Mouse (Mus musculus) ovary, adult 2 months (tissue): ENCODE results near the gene Olfr1170. TPM values are rescaled to one million over a fixed set of nuclear protein-coding genes. Genes with fewer than 3 reads are reported as not detected.

Experiments
- polyA plus RNA-seq: library from polyadenylated mRNA; depleted of rRNA; stranded (reverse); fragments of >200 nt; gene quantifications from 2 replicates; pipeline ENCODE4 v1.2.3, GENCODE M21; 2012; rRNA removed

The Olfr1170 gene
- polyA plus RNA-seq = not detected in 2 replicates

GRCm38 (mm10) chr2:88228234-88228633, at the start of gene Olfr1170:
Gene Olfr1170, minus strand, starts transcription at chr2:88228334.

GRCm38 (mm10) chr2:88181580-88181979, 46.6 kb downstream of the Olfr1170 start, which contains the start of gene Olfr1168:
Gene Olfr1168, plus strand, starts transcription at chr2:88181880.

Other genes with a start within 250 kb of the Olfr1170 start
- gene Olfr1158, start 238.2 kb downstream of the Olfr1170 start, polyA plus RNA-seq = not detected in 2 replicates
- not detected in 2 replicates for gene Olfr1160, start 220.1 kb downstream of the Olfr1170 start, polyA plus RNA-seq
- not detected in 2 replicates for gene Olfr1161, start 205.6 kb downstream of the Olfr1170 start, polyA plus RNA-seq
- not detected in 2 replicates for gene Olfr73, start 190.6 kb downstream of the Olfr1170 start, polyA plus RNA-seq
- gene Olfr1162, start 177.2 kb downstream of the Olfr1170 start, polyA plus RNA-seq = not detected in 2 replicates
- not detected in 2 replicates for gene Olfr1163, start 156.5 kb downstream of the Olfr1170 start, polyA plus RNA-seq
- gene Olfr1164, start 134.4 kb downstream of the Olfr1170 start, polyA plus RNA-seq = not detected in 2 replicates
- not detected in 2 replicates for gene Olfr1166, start 100.1 kb downstream of the Olfr1170 start, polyA plus RNA-seq
- gene Olfr1167, start 73.1 kb downstream of the Olfr1170 start, polyA plus RNA-seq = not detected in 2 replicates
- not detected in 2 replicates for gene Olfr1168, start 46.5 kb downstream of the Olfr1170 start, polyA plus RNA-seq
- not detected in 2 replicates for gene Olfr1173, start 51.5 kb upstream of the Olfr1170 start, polyA plus RNA-seq
- not detected in 2 replicates for gene Olfr1174-ps, start 86.8 kb upstream of the Olfr1170 start, polyA plus RNA-seq
- gene Olfr1175-ps, start 98.9 kb upstream of the Olfr1170 start, polyA plus RNA-seq = not detected in 2 replicates
- gene Olfr1176, start 108.4 kb upstream of the Olfr1170 start, polyA plus RNA-seq = not detected in 2 replicates
- not detected in 2 replicates for gene Olfr1177-ps, start 118.2 kb upstream of the Olfr1170 start, polyA plus RNA-seq
- not detected in 2 replicates for gene Olfr1178, start 158.7 kb upstream of the Olfr1170 start, polyA plus RNA-seq
- gene Olfr1179, start 178.1 kb upstream of the Olfr1170 start, polyA plus RNA-seq = not detected in 2 replicates
- not detected in 2 replicates for gene Olfr1180, start 190.8 kb upstream of the Olfr1170 start, polyA plus RNA-seq
- gene Olfr1181, start 197.8 kb upstream of the Olfr1170 start, polyA plus RNA-seq = not detected in 2 replicates
- not detected in 2 replicates for gene Gm13757, start 220.8 kb upstream of the Olfr1170 start, polyA plus RNA-seq
- not detected in 2 replicates for gene Olfr1183, start 226.5 kb upstream of the Olfr1170 start, polyA plus RNA-seq